Mouse (Mus musculus): ENCODE results near the gene Zcwpw1.
"Not testable (repeated sequence)": the region's sequence is repeated elsewhere in the genome, so short reads cannot be mapped to it uniquely, and the experiment has no call there.

Gene Zcwpw1

GRCm38 (mm10) chr5:137835966-137836520 is 48.4 kb downstream of the Zcwpw1 start, which contains the start of gene Pilra:
Gene Pilra (minus strand): TSS chr5:137836281.
- DNase-seq (ENCODE audit: low read depth, low spot score): not testable (repeated sequence)

DNA sequence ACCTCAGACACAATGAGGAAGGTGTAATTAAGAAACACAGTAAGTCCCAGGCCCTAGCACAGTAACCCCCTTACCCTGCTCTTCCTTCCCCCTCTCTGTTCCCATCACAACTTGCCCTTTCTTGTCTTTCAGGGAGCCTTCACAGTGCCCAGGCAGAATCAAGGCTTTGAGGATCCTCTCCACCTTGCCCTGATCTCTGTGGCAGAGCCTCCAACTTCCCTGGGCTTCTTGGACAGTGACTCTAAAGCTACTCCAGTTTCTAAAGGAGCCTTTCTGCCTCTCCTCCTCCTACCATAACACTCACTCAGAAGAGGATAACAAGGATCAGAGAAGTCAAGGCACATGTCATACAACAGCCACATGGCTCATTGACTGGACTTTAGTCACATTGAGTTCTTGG is 49.0 kb downstream of the Zcwpw1 start:
- no peak for DNase-seq (ENCODE audit: low read depth, low spot score)

DNA sequence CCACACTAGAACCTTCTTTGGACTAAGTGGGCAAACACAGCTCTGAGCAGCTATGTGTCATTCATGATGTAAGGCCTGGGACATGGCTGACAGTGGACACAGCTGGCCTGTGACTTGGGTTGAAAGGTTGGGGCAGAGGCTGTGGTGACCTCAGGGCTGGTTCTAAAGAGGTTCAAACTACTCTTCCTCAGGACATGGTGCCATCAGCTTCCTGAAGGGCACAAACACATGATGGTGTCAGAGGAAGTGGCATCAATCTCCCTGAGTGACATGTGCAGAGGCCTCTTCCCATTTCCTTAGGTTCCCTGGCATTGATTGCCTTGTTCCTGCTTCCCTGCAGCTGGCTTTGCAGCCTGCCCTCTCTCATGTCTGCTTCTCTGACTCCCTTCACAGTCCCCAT is 49.5 kb downstream of the Zcwpw1 start:
- not testable (repeated sequence) for DNase-seq (ENCODE audit: low read depth, low spot score)

DNA sequence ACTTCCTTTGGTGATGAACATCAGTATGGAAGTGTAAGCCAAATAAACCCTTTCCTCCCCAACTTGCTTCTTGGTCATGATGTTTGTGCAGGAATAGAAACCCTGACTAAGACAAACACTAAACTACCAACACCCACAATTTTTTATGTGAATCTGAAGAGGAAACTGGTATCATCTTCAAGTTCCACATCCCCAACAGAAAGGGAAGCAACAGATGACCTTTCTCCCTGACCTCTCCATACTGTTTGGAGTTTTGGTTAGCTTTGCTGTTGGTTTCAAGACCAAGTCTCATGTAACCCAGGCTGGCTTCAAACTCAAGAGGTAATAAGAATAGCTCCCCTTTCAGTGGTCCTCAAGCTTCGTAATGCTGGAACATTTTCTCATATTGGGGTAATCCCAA is 62.7 kb downstream of the Zcwpw1 start:
- DNase-seq (ENCODE audit: low read depth, low spot score): not testable (repeated sequence)

- not testable (repeated sequence) for DNase-seq (ENCODE audit: low read depth, low spot score)
Observed at GRCm38 (mm10) chr5:137854907-137855306, 67.3 kb downstream of the Zcwpw1 start.

GRCm38 (mm10) chr5:137856870-137857269 is 69.3 kb downstream of the Zcwpw1 start:
- peak; percentile 37 for DNase-seq (ENCODE audit: low read depth, low spot score)

DNA sequence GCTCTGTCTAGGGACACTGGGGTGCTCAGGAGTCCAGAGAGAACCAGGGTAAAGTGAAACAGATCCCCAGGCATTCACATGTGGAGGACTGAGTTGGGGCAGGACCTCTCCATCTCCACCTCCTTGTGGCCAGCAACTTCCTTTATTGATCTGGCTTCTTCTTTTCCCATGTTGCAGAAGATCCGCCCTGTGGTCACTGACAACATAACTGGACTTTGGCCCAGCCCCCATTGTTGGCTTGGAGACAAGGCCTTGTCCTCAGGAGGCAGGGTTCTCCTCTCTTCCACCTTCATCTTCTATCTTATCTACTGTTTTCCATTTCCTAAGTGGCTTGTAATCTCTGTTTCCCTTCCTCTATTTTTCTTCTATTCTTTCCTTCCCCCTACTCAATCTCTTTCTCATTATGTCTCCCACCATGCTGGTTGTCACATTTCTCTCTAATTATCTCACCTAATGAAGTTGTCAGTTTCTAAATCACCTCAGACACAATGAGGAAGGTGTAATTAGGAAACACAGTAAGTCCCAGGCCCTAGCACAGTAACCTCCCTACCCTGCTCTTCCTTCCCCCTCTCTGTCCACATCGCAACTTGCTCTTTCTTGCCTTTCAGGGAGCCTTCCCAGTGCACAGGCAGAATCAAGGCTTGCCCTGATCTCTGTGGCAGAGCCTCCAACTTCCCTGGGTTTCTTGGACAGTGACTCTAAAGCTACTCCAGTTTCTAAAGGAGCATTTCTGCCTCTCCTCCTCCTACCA is 70.5 kb downstream of the Zcwpw1 start, which contains the start of gene Pilrb1:
Pilrb1 (minus strand) TSS at position 147 of the 751 bp plus-strand sequence.
- DNase-seq (ENCODE audit: low read depth, low spot score): not testable (repeated sequence)

DNA sequence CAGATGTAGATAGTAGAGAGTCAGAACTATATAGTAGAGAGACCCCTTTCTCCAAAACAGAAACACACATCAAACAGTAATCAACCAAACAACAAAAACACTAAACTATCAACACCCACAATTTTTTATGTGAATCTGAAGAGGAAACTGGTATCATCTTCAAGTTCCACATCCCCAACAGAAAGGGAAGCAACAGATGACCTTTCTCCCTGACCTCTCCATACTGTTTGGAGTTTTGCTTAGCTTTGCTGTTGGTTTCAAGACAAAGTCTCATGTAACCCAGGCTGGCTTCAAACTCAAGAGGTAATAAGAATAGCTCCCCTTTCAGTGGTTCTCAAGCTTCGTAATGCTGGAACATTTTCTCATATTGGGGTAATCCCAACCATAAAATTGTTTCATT is 76.4 kb downstream of the Zcwpw1 start:
- not testable (repeated sequence) for DNase-seq (ENCODE audit: low read depth, low spot score)

- not testable (repeated sequence) for DNase-seq (ENCODE audit: low read depth, low spot score)
Observed at GRCm38 (mm10) chr5:137868600-137868999, 81.0 kb downstream of the Zcwpw1 start.

GRCm38 (mm10) chr5:137871644-137872380 is 84.2 kb downstream of the Zcwpw1 start, which contains the start of gene Pilrb2:
Gene Pilrb2 (minus strand): TSS chr5:137871815.
- DNase-seq (ENCODE audit: low read depth, low spot score): not testable (repeated sequence)

All from CD4-positive helper T cell, adult 2 months (primary cell).